Mouse (Mus musculus): ENCODE data around the gene Ccr9. TPM values are rescaled to one million over a fixed set of nuclear protein-coding genes. Genes with fewer than 3 reads are reported as not detected.

The Ccr9 gene
- polyA plus RNA-seq, 1 experiment = 0.20 TPM

DNA sequence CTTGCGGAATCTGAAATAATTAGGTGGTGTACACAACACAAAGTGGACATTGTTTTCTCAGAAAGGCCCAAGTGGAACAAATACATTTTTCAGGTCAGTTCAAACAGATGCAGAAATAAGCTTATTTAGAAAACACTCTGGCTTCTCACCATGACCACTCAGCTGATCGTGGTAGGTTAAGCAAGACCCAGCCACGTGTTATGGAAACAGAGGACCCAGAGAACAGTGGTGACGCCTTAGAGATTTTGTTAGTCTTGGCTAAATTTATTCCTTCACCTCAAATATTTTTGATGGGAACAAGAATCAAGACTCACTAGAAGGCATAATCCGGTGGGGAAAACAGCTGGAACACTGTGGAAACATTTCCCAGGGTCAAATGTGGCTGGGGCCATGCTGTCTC, 8.0 kb downstream of the Ccr9 start:
- Histone ChIP-seq H3K27ac (ENCODE audit: insufficient read depth, low read length) (no peak overlapping the region), H3K4me3 (replicated peaks; ENCODE audit: insufficient read depth, low read depth, low read length) (no peak overlapping the region), H3K4me1 (ENCODE audit: control insufficient read depth, insufficient read depth, low read length) (no peaks in the 10 kb centered on the region), H3K27me3 (ENCODE audit: control insufficient read depth, insufficient read depth, low read length) (no peaks in the 10 kb centered on the region)
- no peak for TF ChIP-seq POLR2A (IDR thresholded peaks at IDR 0.05; ENCODE audit: borderline replicate concordance, insufficient read depth, low read length)
- no peak for TF ChIP-seq CTCF (IDR thresholded peaks at IDR 0.05; ENCODE audit: borderline replicate concordance, insufficient read depth, low read depth, low read length)
- WGBS = 56% methylated on average over 5 of the region's 5 CpGs
- DNase-seq = peak in 1 of 2 experiments; percentile 4

DNA sequence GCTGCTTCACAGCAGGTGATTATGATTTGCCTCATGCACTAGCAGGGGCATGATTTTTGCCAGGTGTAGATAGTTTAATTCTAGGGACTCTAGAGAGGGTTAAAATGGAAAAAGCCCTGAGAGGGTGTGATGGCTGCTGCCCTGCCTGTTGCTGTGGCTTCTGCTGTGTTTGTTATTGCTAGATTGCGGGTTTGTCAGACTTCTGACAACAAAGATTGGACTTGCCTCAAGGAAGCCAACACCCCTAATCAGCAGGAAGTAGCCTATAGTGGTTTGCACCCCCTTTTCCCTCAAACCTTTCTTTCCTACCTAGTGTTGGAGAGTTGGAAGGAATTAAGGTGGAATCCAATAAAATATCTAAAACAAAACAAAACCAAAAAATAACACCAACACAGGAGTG, 10.0 kb downstream of the Ccr9 start:
- 89% methylated on average over 1 of the region's 1 CpGs for WGBS
- H3K4me1 ChIP-seq (ENCODE audit: control insufficient read depth, insufficient read depth, low read length) = no peaks in the 10 kb centered on the region
- no peak overlapping the region for H3K4me3 ChIP-seq (replicated peaks; ENCODE audit: insufficient read depth, low read depth, low read length)
- no peaks in the 10 kb centered on the region for H3K27me3 ChIP-seq (ENCODE audit: control insufficient read depth, insufficient read depth, low read length)
- no peak for TF ChIP-seq POLR2A (IDR thresholded peaks at IDR 0.05; ENCODE audit: borderline replicate concordance, insufficient read depth, low read length)
- no peak for DNase-seq
- H3K27ac ChIP-seq (ENCODE audit: insufficient read depth, low read length) = no peak overlapping the region

DNA sequence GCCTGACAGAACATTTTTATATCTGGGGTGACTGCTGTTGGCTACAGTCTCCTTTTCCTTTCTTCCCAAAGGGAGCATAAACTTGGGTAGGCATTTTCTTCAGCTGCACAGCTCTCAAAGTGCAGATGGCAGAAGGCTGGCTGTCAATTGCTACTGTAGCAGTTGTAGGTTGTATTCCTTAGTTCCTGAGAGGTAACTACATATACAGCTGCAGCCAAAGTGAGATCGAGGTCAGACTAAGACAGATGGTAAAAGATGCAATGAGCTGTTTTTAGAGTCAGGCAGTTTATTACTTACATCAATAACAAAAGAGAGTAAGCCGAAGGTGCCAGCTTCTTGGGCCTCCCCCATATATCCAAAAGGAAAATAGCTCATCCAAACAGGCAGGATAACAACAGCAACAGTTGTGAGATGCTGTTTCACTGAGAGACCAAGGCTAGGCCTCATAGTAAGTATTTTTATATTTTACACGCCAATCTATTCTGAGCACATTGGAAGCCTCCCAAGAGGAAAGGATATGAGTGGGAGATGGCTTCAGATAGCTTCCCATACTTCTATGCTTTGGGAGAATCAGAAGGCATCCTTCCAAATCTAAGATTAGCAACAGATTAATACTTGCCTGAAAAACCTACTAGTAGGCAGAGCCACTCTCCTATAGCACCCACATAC, 17.5 kb downstream of the Ccr9 start:
- no peaks in the 10 kb centered on the region for H3K27me3 ChIP-seq (ENCODE audit: control insufficient read depth, insufficient read depth, low read length)
- no peaks in the 10 kb centered on the region for H3K4me1 ChIP-seq (ENCODE audit: control insufficient read depth, insufficient read depth, low read length)
- no peak for TF ChIP-seq CTCF (IDR thresholded peaks at IDR 0.05; ENCODE audit: borderline replicate concordance, insufficient read depth, low read depth, low read length)
- TF ChIP-seq POLR2A (IDR thresholded peaks at IDR 0.05; ENCODE audit: borderline replicate concordance, insufficient read depth, low read length) = no peak
- 57% methylated on average over 3 of the region's 3 CpGs for WGBS
- H3K4me3 ChIP-seq (replicated peaks; ENCODE audit: insufficient read depth, low read depth, low read length) = no peak overlapping the region
- DNase-seq = no peak
- no peak overlapping the region for H3K27ac ChIP-seq (ENCODE audit: insufficient read depth, low read length)

DNA sequence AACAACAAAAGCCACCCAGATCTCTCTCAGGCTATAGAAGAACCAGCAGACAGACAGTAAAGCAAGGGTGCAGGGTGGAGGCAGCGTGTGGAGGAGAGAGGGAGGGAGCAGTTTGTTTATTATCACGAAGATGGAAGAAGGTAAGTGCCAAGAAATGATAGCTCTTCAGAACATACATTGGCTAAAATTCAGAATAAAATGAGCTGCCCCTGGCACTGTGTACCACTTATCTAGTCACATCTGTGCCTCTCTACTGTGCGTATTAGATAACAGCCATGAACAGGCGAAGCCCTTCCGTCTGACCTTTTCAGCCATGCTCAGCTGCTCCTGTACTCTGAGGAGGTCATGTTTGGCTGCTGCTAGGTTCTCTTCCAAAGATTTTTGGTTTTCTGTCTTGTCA, 23.6 kb downstream of the Ccr9 start:
- H3K27me3 ChIP-seq (ENCODE audit: control insufficient read depth, insufficient read depth, low read length) = no peaks in the 10 kb centered on the region
- no peaks in the 10 kb centered on the region for H3K4me1 ChIP-seq (ENCODE audit: control insufficient read depth, insufficient read depth, low read length)
- TF ChIP-seq POLR2A (IDR thresholded peaks at IDR 0.05; ENCODE audit: borderline replicate concordance, insufficient read depth, low read length) (no peak), CTCF (IDR thresholded peaks at IDR 0.05; ENCODE audit: borderline replicate concordance, insufficient read depth, low read depth, low read length) (no peak)
- no peak overlapping the region for H3K27ac ChIP-seq (ENCODE audit: insufficient read depth, low read length)
- WGBS = 82% methylated on average over 5 of the region's 5 CpGs
- DNase-seq = no peak
- no peak overlapping the region for H3K4me3 ChIP-seq (replicated peaks; ENCODE audit: insufficient read depth, low read depth, low read length)

DNA sequence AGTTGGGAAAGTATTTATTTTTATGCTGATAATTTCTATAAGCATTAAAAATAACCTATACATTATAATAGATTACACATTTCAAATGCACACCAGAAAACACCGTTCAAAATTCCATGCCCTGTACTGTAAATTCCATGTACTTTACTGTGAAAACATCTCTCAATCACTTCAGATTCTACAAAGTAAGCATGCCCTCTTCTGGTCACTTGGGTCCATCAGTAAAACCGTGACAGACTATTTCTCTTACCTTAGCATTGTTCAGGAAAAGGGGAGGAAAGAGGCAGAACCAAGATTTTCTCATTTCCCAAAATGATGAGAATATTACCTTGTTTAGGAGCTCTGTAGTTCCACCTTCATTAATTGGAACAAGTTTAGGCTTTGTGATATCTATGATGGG, 31.0 kb downstream of the Ccr9 start:
- TF ChIP-seq POLR2A (IDR thresholded peaks at IDR 0.05; ENCODE audit: borderline replicate concordance, insufficient read depth, low read length) (no peak), CTCF (IDR thresholded peaks at IDR 0.05; ENCODE audit: borderline replicate concordance, insufficient read depth, low read depth, low read length) (no peak)
- no peak for DNase-seq
- Histone ChIP-seq H3K27me3 (ENCODE audit: control insufficient read depth, insufficient read depth, low read length) (no peaks in the 10 kb centered on the region), H3K4me1 (ENCODE audit: control insufficient read depth, insufficient read depth, low read length) (no peaks in the 10 kb centered on the region), H3K27ac (ENCODE audit: insufficient read depth, low read length) (no peak overlapping the region), H3K4me3 (replicated peaks; ENCODE audit: insufficient read depth, low read depth, low read length) (no peak overlapping the region)
- WGBS = 50% methylated on average over 2 of the region's 2 CpGs

DNA sequence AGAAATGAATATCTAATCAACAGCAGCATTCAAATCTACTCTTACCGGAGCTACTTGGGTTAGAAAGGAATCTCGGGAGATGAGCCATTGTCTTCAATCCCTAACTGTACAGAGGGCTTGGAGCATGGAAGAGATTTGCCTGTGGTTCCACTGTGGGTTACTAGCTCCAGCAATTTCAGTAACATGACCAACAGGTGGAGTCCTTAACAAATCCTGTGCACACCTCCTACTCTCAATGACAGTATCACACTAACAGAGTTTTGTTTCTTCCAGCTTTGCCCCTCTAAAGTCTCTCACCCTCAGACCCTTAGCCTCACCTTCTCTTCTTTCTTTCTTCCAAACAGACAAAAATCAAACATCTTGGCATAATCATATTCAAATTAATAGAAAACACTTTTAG, 34.9 kb downstream of the Ccr9 start:
- H3K27me3 ChIP-seq (ENCODE audit: control insufficient read depth, insufficient read depth, low read length) = no peaks in the 10 kb centered on the region
- WGBS = 81% methylated on average over 2 of the region's 2 CpGs
- no peaks in the 10 kb centered on the region for H3K4me1 ChIP-seq (ENCODE audit: control insufficient read depth, insufficient read depth, low read length)
- TF ChIP-seq POLR2A (IDR thresholded peaks at IDR 0.05; ENCODE audit: borderline replicate concordance, insufficient read depth, low read length) (no peak), CTCF (IDR thresholded peaks at IDR 0.05; ENCODE audit: borderline replicate concordance, insufficient read depth, low read depth, low read length) (no peak)
- no peak for DNase-seq
- no peak overlapping the region for H3K27ac ChIP-seq (ENCODE audit: insufficient read depth, low read length)
- no peak overlapping the region for H3K4me3 ChIP-seq (replicated peaks; ENCODE audit: insufficient read depth, low read depth, low read length)

DNA sequence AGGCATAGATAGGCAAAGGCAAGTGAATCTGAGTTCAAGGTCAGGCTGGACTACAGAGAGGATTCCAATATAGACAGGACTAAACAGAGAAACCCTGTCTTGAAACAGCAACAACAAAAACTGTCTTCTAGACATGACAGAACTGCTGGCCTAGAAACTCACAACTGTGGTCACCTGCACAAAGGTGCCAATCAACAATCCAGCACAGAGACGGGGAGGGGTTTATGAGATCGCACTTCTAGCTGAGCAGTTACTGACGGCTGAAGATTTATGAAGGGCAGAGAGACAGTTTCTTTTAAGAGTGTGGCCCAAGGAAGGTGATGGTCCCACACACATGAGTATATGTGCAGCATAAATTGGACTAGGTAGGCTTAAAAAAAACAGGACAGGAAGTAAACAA, 38.1 kb downstream of the Ccr9 start:
- Histone ChIP-seq H3K27ac (ENCODE audit: insufficient read depth, low read length) (no peak overlapping the region), H3K4me3 (replicated peaks; ENCODE audit: insufficient read depth, low read depth, low read length) (no peak overlapping the region), H3K4me1 (ENCODE audit: control insufficient read depth, insufficient read depth, low read length) (no peaks in the 10 kb centered on the region), H3K27me3 (ENCODE audit: control insufficient read depth, insufficient read depth, low read length) (no peaks in the 10 kb centered on the region)
- WGBS = 62% methylated on average over 3 of the region's 3 CpGs
- DNase-seq = no peak
- TF ChIP-seq CTCF (IDR thresholded peaks at IDR 0.05; ENCODE audit: borderline replicate concordance, insufficient read depth, low read depth, low read length) (no peak), POLR2A (IDR thresholded peaks at IDR 0.05; ENCODE audit: borderline replicate concordance, insufficient read depth, low read length) (no peak)

DNA sequence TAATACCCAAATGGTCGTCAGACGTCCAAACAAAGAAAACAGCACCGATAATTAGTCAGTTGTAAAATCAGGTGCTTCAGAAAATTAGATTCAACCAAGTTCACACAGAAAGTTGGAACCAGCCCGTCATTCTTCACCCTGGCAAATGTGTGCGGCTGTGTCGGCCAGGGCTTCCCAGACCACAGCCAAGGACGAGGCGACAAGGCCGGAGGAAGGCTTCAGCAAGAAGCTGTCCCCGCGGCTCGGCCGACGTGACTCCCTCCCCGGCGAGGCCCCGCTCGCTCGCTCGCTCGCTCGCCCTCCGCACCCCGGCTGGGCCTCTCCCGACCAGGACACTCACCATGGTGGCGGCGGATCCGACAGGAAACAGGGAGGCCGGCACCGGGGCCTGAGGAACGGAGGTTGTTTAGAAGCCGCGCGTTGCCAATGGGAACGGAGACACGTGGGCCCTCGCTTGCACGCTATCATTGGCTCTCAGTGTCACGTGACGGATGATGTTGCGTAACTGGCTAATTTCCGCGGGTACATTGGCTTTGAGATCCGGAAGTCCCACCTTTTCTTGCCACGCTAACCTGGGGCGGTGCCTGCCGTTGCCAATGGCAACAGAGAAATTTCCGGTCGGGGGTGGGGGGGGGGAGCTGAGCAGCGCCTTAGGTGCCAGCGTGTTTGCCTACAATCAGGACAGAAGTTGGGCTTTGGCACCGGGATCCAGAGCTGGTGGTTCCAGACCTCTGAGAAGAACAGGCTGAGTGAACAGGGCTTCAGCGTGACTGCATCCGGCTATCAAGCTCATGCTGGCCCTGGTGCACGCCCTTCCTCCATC, 39.2 kb downstream of the Ccr9 start, which contains the start of gene Lztfl1:
Gene Lztfl1 (minus strand): TSS at position 512 of the 823 bp plus-strand sequence.
- H3K4me3 ChIP-seq (replicated peaks; ENCODE audit: insufficient read depth, low read depth, low read length) = peak within 1 kb of the TSS; percentile 95
- under 1% methylated on average over 55 of the region's 55 CpGs for WGBS
- no peak within 1 kb of the TSS; the same call in 1 of the 2 replicates for H3K27ac ChIP-seq (ENCODE audit: insufficient read depth, low read length)
- TF ChIP-seq CTCF (IDR thresholded peaks at IDR 0.05; ENCODE audit: borderline replicate concordance, insufficient read depth, low read depth, low read length) = no peak
- no peak; the same call in 1 of the 2 replicates for TF ChIP-seq POLR2A (IDR thresholded peaks at IDR 0.05; ENCODE audit: borderline replicate concordance, insufficient read depth, low read length)
- peak; percentile 94 to 98 for DNase-seq
- H3K4me1 ChIP-seq (ENCODE audit: control insufficient read depth, insufficient read depth, low read length) = no peaks in the 10 kb centered on the region
- H3K27me3 ChIP-seq (ENCODE audit: control insufficient read depth, insufficient read depth, low read length) = no peaks in the 10 kb centered on the region

Measured in cerebellum, adult 2 months (tissue).